In the genomic region with DNA sequence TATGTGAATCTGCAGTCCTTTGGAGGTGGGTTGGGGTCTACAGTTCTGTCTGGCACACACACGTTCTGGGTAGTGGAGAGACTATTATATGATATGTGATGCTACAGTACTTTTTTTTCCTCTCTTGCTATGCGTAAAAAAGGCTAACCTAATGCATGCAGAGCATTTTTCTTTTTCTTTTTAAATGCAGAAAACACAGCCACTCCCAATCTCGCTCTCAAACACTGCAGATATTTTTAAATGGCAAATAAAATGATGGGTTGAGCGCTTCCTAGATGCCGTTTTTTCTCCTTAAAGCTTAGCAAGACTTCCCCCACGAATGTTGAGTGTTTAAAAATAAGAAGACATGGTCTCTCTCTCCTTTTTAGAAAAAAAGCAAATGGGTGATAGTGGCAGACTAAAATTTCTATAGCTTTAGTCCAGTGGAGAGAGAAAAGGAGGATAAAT, we compare ENCODE assay signal across 8 mouse cellular contexts. TPM values are rescaled to one million over a fixed set of nuclear protein-coding genes. Genes with fewer than 3 reads are reported as not detected.
DNase-seq lines count a peak whose midpoint lies in the region; ATAC-seq and TF ChIP-seq lines count a peak whose summit lies in the region.

No protein-coding gene starts in this region.

- peaks cover 26% of the 10 kb centered on the region for H3K4me1 ChIP-seq in kidney, embryonic 16.5 days (ENCODE audit: insufficient read depth, low read length)
- peaks cover 17% of the 10 kb centered on the region for H3K4me1 ChIP-seq in heart, postnatal 0 days (ENCODE audit: control insufficient read depth, insufficient read depth)
- H3K4me1 ChIP-seq in midbrain, embryonic 10.5 days = peaks cover 48% of the 10 kb centered on the region

- H3K4me3 ChIP-seq in kidney, embryonic 16.5 days (ENCODE audit: low read length) = peak overlapping the region; percentile 96
- H3K4me3 ChIP-seq in heart, postnatal 0 days (ENCODE audit: low read depth, low read length) = peak overlapping the region; percentile 94
- H3K4me3 ChIP-seq in midbrain, embryonic 10.5 days = peak overlapping the region; percentile 79

- WGBS in kidney, embryonic 16.5 days = 5% methylated on average over 6 of the region's 6 CpGs
- WGBS in heart, postnatal 0 days = under 1% methylated on average over 6 of the region's 6 CpGs
- 9% methylated on average over 6 of the region's 6 CpGs for WGBS in midbrain, embryonic 10.5 days

- H3K27ac ChIP-seq in kidney, embryonic 16.5 days (ENCODE audit: low read length) = peak overlapping the region; percentile 92
- peak overlapping the region; percentile 95 for H3K27ac ChIP-seq in heart, postnatal 0 days (ENCODE audit: low read depth)
- H3K27ac ChIP-seq in midbrain, embryonic 10.5 days (replicated peaks) = peak overlapping the region; percentile 39; the same call in 1 of the 2 replicates

- no peak for ATAC-seq in kidney, embryonic 16.5 days (ENCODE audit: low FRiP score, low TSS enrichment)
- ATAC-seq in heart, postnatal 0 days (ENCODE audit: insufficient read depth, low read depth) = no peak
- ATAC-seq in activated CD4-positive, CD25-positive, alpha-beta regulatory T cell, adult 4 months = no peak

- H3K9ac ChIP-seq in kidney, embryonic 16.5 days (replicated peaks; ENCODE audit: low read length) = peak overlapping the region; percentile 80
- H3K9ac ChIP-seq in heart, postnatal 0 days (replicated peaks; ENCODE audit: low read depth, low read length) = peak overlapping the region; percentile 76

- peak overlapping the region; percentile 66 for H3K4me2 ChIP-seq in kidney, embryonic 16.5 days (replicated peaks; ENCODE audit: low read depth, low read length)
- H3K4me2 ChIP-seq in heart, postnatal 0 days (ENCODE audit: low read depth, low read length) = peak overlapping the region; percentile 76

- H3K36me3 ChIP-seq in kidney, embryonic 16.5 days (ENCODE audit: insufficient read depth, low read length) = no peaks in the 10 kb centered on the region
- no peaks in the 10 kb centered on the region for H3K36me3 ChIP-seq in heart, postnatal 0 days (replicated peaks; ENCODE audit: control insufficient read depth, insufficient read depth, low read length)
- H3K36me3 ChIP-seq in midbrain, embryonic 10.5 days = no peaks in the 10 kb centered on the region

- no peak for TF ChIP-seq EP300 in heart, postnatal 0 days (IDR thresholded peaks at IDR 0.05; ENCODE audit: low read depth)

- no peaks in the 10 kb centered on the region for H3K27me3 ChIP-seq in kidney, embryonic 16.5 days (ENCODE audit: insufficient read depth, low read length)
- H3K27me3 ChIP-seq in heart, postnatal 0 days (ENCODE audit: control insufficient read depth, insufficient read depth, low read length) = no peaks in the 10 kb centered on the region
- peaks cover 31% of the 10 kb centered on the region for H3K27me3 ChIP-seq in midbrain, embryonic 10.5 days (ENCODE audit: low read depth, poor library complexity, severe bottlenecking)

- no peak for TF ChIP-seq CTCF in heart, postnatal 0 days (IDR thresholded peaks at IDR 0.05; ENCODE audit: low read depth)

- DNase-seq in kidney, adult 8-10 months = no peak
- peak; percentile 20 for DNase-seq in MN1 (ENCODE audit: low spot score)
- DNase-seq in heart, postnatal 0 days (ENCODE audit: low spot score) = no peak
- DNase-seq in midbrain, embryonic 10.5 days (ENCODE audit: low spot score) = no peak
- DNase-seq in cerebellum, postnatal 25 days = no peak
- DNase-seq in testis, postnatal 14 days (ENCODE audit: low spot score) = no peak

- no peaks in the 10 kb centered on the region for H3K9me3 ChIP-seq in kidney, embryonic 16.5 days (ENCODE audit: low read length)
- H3K9me3 ChIP-seq in heart, postnatal 0 days (replicated peaks; ENCODE audit: control insufficient read depth, low read length) = no peaks in the 10 kb centered on the region
- no peaks in the 10 kb centered on the region for H3K9me3 ChIP-seq in midbrain, embryonic 10.5 days (replicated peaks)

RNA-seq across cellular contexts. Expression of gene Add3, which starts 0.6 kb away (rescaled TPM):
- 85.1 and 87.0 TPM in 2 replicates for polyA plus RNA-seq in kidney, embryonic 16.5 days (2015; fragmentation: Nextera tagmentation; extraction: Ambion mirVana)
- total RNA-seq in heart, postnatal 0 days (2014; rRNA removed; ENCODE audit: low replicate concordance) = 62.1 and 78.8 TPM in 2 replicates
- 81.2 and 82.9 TPM in 2 replicates for polyA plus RNA-seq in heart, postnatal 0 days (2015; fragmentation: Nextera tagmentation; extraction: Ambion mirVana)
- polyA plus RNA-seq in midbrain, embryonic 10.5 days (2016; fragmentation: Nextera tagmentation; extraction: Ambion mirVana) = 48.7 and 50.2 TPM in 2 replicates
- polyA plus RNA-seq in activated CD4-positive, CD25-positive, alpha-beta regulatory T cell, adult 4 months (2017; shearing (Covaris generic)) = 100 to 1,000 TPM; 113 to 128 TPM

Comparison
In these comparisons a context has a peak if more than half of its experiments do, and no peak if none do; other contexts are left out.
1. H3K27ac ChIP-seq: peak in every context shown above with its lines; median percentile 95 in heart, postnatal 0 days; 92 in kidney, embryonic 16.5 days; 39 in midbrain, embryonic 10.5 days.